Mouse (Mus musculus) cortical plate, adult 2 months (tissue): ENCODE results near the gene Ldah. TPM values are rescaled to one million over a fixed set of nuclear protein-coding genes. Genes with fewer than 3 reads are reported as not detected.

Source experiments
- H3K27ac ChIP-seq: fragments of 200-500 bp; 2 replicates; pipeline ENCODE4 v1.5.1; 2012; ENCODE audit warnings: low read length, control low read depth, inconsistent platforms; ENCODE audit not compliant: insufficient read depth
- H3K4me1 ChIP-seq: fragments of 200-500 bp; 2 replicates; pipeline ENCODE4 v1.6.1; 2011; ENCODE audit warnings: low read length; ENCODE audit not compliant: control insufficient read depth, insufficient read depth
- H3K4me3 ChIP-seq: fragments of 200-500 bp; 2 replicates; pipeline ENCODE4 v1.5.1; 2011; ENCODE audit warnings: mild to moderate bottlenecking, low read length, control low read depth; ENCODE audit not compliant: insufficient read depth
- CTCF ChIP-seq: fragments of 200-500 bp; IDR thresholded peaks from 2 replicates; pipeline ENCODE4 v1.5.1; 2011; ENCODE audit warnings: mild to moderate bottlenecking, control low read depth, low read length; ENCODE audit not compliant: insufficient read depth; ENCODE audit errors: extremely low read depth
- POLR2A ChIP-seq: fragments of 200-500 bp; IDR thresholded peaks from 2 replicates; pipeline ENCODE4 v1.6.1; 2011; ENCODE audit warnings: mild to moderate bottlenecking, low read length, control low read depth; ENCODE audit not compliant: insufficient read depth; ENCODE audit errors: extremely low read depth
- polyA plus RNA-seq: library from polyadenylated mRNA; depleted of rRNA; stranded (reverse); fragments of >200 nt; gene quantifications from 2 replicates; pipeline ENCODE4 v1.2.3, GENCODE M21; 2012

Ldah gene
- polyA plus RNA-seq, 1 experiment = 54.7 TPM

DNA sequence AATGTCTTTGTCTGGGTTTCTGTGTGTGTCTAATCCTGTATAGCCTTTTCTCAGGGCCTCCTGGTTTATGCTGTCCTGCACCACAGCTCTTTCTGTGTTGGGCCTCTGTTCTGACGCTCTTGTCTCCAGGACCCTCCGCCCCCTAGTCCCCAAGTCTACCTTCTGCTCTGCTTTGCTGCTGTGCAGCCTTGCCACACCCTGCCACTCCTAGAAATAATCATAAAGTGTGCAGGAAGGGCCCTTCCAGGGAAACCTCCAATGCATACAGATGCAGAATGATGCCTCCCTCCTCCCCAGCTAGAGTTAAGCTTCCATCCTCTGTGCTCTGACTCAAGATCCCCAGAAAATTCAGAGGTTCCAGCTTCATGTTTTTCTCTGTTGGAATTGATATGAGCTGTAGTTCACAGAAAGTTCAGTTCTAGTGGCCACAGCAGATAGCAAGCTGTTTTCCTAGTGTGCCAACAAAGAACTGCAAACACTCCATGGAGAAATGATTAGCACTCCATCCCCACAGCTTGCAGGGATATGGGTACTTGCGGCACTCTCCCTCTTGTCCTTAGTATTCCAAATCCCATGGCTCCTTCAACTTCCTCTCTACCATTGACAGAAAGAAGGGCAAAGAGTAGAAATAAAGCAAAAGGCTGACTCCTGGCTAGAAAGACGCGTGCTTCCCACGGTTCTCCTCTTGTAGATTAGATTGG, 65.7 kb downstream of the Ldah start:
- Histone ChIP-seq H3K4me3 (no peak overlapping the region), H3K4me1 (peaks cover 2% of the 10 kb centered on the region; the same call in 1 of the 2 replicates), H3K27ac (no peak overlapping the region)
- no peak for TF ChIP-seq POLR2A
- no peak for TF ChIP-seq CTCF

DNA sequence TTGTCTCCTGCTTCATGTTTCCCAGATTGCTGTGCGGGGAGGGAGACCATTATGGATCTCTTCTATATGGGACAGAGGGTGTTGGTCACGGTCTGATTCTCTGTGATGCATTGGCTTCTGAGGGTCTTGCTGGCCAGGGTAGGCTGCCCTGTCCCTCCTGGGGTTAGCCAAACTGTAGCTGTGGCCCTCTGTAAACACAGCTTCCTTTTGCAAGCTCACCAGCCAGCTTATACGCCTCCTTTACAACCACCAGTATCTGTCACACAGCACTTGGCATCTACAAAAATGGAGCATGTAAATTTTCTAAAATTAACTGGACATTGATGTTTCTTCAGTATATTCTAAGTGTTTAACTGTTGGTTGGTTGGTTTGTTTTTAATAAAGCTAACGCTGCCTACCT, 67.5 kb downstream of the Ldah start:
- no peak overlapping the region for H3K4me3 ChIP-seq
- H3K4me1 ChIP-seq = peaks cover 2% of the 10 kb centered on the region; the same call in 1 of the 2 replicates
- TF ChIP-seq POLR2A (no peak), CTCF (no peak)
- no peak overlapping the region for H3K27ac ChIP-seq

GRCm38 (mm10) chr12:8281225-8282017, 73.5 kb downstream of the Ldah start:
- no peak overlapping the region for H3K27ac ChIP-seq
- no peak overlapping the region for H3K4me3 ChIP-seq
- TF ChIP-seq CTCF = no peak
- TF ChIP-seq POLR2A = no peak
- no peaks in the 10 kb centered on the region for H3K4me1 ChIP-seq

DNA sequence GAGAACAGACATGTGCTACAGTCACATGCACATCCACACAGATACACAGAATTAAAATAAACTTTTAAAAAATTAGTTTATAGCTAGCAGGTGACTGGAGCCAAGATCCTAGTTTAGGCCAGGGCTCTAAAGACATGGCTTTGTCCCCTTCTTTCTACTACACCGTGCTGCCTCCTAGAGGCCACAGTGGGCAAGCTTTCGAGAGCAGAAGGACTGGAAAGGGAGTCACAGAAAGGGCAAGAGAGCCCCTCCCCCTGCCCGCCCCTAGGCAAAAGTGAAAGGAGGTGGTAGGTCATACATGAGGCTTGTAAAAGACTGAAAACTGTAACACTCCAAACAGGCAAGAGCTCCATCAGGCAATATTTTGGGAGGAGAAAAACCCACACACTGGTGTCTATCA, 80.1 kb downstream of the Ldah start:
- Histone ChIP-seq H3K4me3 (no peak overlapping the region), H3K4me1 (no peaks in the 10 kb centered on the region), H3K27ac (no peak overlapping the region)
- TF ChIP-seq CTCF (no peak), POLR2A (no peak)

DNA sequence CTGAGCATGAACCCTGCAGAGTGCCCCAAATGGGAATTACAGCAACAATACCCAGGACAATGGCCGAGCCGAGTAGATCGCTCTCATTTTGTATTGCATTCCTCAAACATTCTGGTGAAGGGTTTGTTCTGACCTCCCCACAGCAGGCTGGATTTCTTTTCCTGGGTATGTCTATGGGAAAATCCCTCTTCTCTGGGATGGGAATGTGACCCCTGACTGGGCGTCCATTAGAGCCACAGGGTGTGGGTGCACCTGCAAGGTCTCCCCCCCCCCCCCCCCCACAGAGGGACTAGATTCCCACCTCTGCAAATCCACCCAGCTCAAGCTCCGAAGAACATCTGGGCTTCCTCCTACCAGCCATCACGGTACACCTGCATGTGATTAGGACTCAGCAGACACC, 81.2 kb downstream of the Ldah start:
- H3K4me3 ChIP-seq = no peak overlapping the region
- no peaks in the 10 kb centered on the region for H3K4me1 ChIP-seq
- no peak overlapping the region for H3K27ac ChIP-seq
- no peak for TF ChIP-seq POLR2A
- TF ChIP-seq CTCF = no peak

DNA sequence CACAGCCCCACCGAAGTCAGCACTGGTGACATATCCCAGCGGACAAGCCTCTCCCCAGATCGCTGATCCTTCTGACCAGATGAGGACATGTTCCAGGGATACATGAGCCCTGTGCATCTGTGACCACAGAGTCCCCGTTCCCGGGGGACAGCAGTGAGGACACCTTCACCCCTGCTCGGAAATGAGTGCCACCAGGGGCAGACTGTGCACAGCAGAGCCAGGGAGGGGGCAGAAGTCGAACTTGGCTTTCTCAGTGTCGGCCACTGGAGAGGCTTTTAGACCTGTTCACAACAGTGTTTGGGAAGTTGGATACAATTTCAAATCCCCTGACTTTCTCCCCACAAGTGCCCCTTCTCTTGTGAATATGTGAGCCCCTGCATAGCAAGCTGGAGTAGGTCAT, 81.6 kb downstream of the Ldah start:
- no peak overlapping the region for H3K4me3 ChIP-seq
- no peaks in the 10 kb centered on the region for H3K4me1 ChIP-seq
- TF ChIP-seq CTCF = no peak
- no peak for TF ChIP-seq POLR2A
- no peak overlapping the region for H3K27ac ChIP-seq

DNA sequence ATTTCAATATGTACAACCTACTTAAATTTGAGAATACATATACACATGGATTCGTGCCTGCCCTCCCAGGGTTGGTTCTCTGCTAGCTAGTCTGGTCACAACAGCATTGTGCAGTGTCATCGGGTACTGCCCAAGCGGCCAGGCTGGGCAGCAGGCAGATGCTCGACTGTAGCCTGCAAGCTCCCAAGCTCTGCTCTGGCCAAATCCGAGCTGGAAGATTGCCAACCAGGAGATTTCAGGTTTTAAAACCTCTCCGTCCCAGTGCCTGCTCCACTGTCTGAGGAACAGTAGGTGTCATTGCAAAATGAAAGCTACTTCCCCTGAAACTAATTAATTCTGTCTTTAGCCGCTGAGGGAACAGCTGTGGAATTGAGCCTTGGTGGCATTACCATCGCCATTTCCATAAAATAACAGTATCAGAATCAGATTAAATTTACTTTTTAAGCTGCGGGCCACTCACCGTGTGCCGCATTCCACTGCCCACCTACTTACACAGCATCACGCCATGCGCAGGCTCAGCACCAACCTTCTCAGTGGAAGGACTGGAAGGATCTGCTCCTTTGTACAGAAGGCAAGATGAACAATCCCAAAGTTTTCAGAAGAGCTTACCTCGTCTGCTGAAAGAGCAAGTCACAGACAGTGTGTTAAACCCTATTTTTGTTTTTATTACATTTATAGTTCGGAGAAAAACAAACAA, 83.4 kb downstream of the Ldah start:
- no peak for TF ChIP-seq POLR2A
- no peak for TF ChIP-seq CTCF
- no peaks in the 10 kb centered on the region for H3K4me1 ChIP-seq
- H3K4me3 ChIP-seq = no peak overlapping the region
- H3K27ac ChIP-seq = no peak overlapping the region

- H3K27ac ChIP-seq = no peak overlapping the region
- TF ChIP-seq CTCF = no peak
- TF ChIP-seq POLR2A = no peak
- no peak overlapping the region for H3K4me3 ChIP-seq
- no peaks in the 10 kb centered on the region for H3K4me1 ChIP-seq
These were observed 87.5 kb downstream of the Ldah start for GRCm38 (mm10) chr12:8295307-8295913.

DNA sequence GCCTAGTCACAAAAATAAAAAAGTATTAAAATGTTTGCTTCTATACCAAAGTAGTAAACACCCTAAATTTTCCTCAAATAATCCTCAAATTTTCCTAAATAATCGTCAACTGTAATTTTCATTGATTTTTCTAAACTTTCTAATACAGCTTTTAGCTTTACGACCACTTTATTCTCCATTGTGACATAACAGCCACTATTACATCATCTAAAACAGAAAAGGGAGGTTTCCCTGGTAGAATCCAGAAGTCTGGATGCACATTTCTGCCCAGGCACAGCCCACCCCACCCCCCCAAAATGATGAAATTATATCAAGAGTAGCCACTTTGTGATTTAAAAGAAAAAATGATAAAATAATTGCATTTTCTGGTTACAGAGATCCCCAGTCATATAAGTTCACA, 88.2 kb downstream of the Ldah start:
- Histone ChIP-seq H3K27ac (no peak overlapping the region), H3K4me1 (no peaks in the 10 kb centered on the region), H3K4me3 (no peak overlapping the region)
- TF ChIP-seq CTCF = no peak
- no peak for TF ChIP-seq POLR2A
